Mouse (Mus musculus) MEL (cell line): ENCODE data around the gene Tgfbr3l.

ENCODE experiments used
- CTCF ChIP-seq, 3 experiments: IDR thresholded peaks in 2 of 3; conservative IDR thresholded peaks in 1 of 3; 2 replicates each; pipeline ENCODE4 v1.5.1; 2011 to 2012; ENCODE audit warnings: low read length in 3 of 3, low read depth in 2 of 3, mild to moderate bottlenecking in 2 of 3, improper control_type of control experiment in 1 of 3, inconsistent platforms in 1 of 3, mixed read lengths in 1 of 3, moderate library complexity in 1 of 3; ENCODE audit not compliant: control insufficient read depth in 1 of 3, insufficient read depth in 1 of 3, poor library complexity in 1 of 3, severe bottlenecking in 1 of 3
- EP300 ChIP-seq, 2 experiments: IDR thresholded peaks; 2 replicates each; pipeline ENCODE4 v1.6.1; 2011; ENCODE audit warnings: improper control_type of control experiment in 2 of 2, low read length in 2 of 2, low read depth in 1 of 2, mild to moderate bottlenecking in 1 of 2
- JUND ChIP-seq: IDR thresholded peaks from 2 replicates; pipeline ENCODE4 v1.6.1; 2011; ENCODE audit warnings: low read depth, mild to moderate bottlenecking, improper control_type of control experiment, low read length
- MEF2A ChIP-seq: IDR thresholded peaks from 2 replicates; pipeline ENCODE4 v1.6.1; 2014; ENCODE audit warnings: low read depth, mild to moderate bottlenecking, inconsistent platforms, low read length, improper control_type of control experiment; ENCODE audit not compliant: poor library complexity, insufficient replicate concordance, severe bottlenecking; ENCODE audit errors: extremely low read depth
- POLR2A ChIP-seq, 2 experiments: IDR thresholded peaks; 2 replicates each; pipeline ENCODE4 v1.6.1; 2011 to 2012; ENCODE audit warnings: low read length in 2 of 2, mild to moderate bottlenecking in 2 of 2, control low read depth in 1 of 2, improper control_type of control experiment in 1 of 2, low read depth in 1 of 2, moderate library complexity in 1 of 2; ENCODE audit not compliant: control insufficient read depth in 1 of 2, insufficient read depth in 1 of 2, poor library complexity in 1 of 2
- ZMIZ1 ChIP-seq: IDR thresholded peaks from 2 replicates; pipeline ENCODE4 v1.6.1; 2012; ENCODE audit warnings: low read depth, mild to moderate bottlenecking, inconsistent platforms, low read length, improper control_type of control experiment, moderate library complexity

GRCm38 (mm10) chr8:4230612-4231351, 17.2 kb upstream of the Tgfbr3l start:
- TF ChIP-seq JUND, result no peak
- TF ChIP-seq CTCF (IDR thresholded peaks at IDR 0.05 in 2 of 3, conservative IDR thresholded peaks at IDR 0.05 in 1 of 3; ENCODE audit: control insufficient read depth in 1 of 3, insufficient read depth in 1 of 3, low read depth in 2 of 3, low read length in 3 of 3, poor library complexity in 1 of 3, severe bottlenecking in 1 of 3), result no peak
- no peak for TF ChIP-seq MEF2A
- TF ChIP-seq EP300 (IDR thresholded peaks at IDR 0.05; ENCODE audit: low read depth in 1 of 2, low read length in 2 of 2), result peak; percentile 36 to 54; a peak in 2 of 4 replicates
- TF ChIP-seq POLR2A (IDR thresholded peaks at IDR 0.05; ENCODE audit: control insufficient read depth in 1 of 2, insufficient read depth in 1 of 2, low read depth in 1 of 2, low read length in 2 of 2, poor library complexity in 1 of 2), result no peak
- no peak for TF ChIP-seq ZMIZ1
